Mouse (Mus musculus) cerebellum, postnatal 10 days (tissue): ENCODE data around the gene Hist1h2ag.

Experiments used
- DNase-seq, 2 experiments: peaks; one replicate each; pipeline ENCODE4 v3.0.0; 2021; ENCODE audit warnings: mixed read lengths in 2 of 2

Hist1h2ag gene

DNA sequence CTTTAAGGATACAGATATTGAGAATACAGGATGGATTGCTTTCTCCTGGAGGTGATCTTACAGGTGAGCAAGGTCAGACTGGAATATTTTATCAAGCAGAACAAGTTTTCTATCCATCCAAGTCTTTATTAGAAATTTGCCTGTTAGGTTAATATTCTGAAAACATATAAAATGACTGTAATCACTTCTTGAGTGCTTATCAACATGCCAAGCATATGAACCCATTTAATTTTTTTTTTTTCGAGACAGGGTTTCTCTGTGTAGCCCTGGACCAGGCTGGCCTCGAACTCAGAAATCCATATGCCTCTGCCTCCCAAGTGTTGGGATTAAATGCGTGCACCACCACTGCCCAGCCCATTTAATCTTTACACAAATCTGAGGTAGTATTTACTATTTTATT is 5.8 kb downstream of the Hist1h2ag start:
- DNase-seq: no peak

DNA sequence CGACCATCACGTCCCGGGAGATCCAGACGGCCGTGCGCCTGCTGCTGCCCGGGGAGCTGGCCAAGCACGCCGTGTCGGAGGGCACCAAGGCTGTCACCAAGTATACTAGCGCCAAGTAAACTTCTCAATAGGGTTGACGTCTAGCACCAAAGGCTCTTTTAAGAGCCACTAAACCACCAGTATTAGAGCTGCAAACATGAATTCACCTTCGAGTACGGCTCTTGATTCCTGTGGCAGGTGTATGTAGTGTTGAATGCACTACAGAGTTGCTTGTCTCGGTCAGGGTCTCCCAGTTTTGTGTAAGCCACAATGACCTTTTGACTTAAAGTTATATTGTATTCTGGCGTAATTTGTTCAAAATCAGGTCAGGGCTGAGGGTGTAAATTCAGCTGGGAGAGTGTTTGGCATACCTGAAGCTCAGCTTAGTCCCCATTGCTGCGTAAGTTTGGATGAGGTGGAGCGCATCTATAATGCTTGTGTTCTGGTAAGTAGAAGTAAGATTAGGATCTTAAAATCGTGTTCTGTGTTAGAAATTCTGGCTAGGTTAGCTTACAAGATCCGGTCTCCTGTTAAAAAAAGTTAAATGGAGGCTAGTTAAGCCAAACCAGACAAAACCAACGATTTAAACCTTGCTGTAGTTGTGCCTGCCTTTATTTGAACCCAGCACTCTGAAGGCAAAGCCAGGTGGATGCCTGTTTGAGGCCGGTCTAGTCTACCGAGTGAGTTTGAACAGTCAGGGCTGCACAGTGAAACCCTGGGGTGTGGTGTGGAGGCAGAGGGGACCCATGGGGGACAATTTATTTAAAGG is 6.4 kb downstream of the Hist1h2ag start:
- DNase-seq: no peak

DNA sequence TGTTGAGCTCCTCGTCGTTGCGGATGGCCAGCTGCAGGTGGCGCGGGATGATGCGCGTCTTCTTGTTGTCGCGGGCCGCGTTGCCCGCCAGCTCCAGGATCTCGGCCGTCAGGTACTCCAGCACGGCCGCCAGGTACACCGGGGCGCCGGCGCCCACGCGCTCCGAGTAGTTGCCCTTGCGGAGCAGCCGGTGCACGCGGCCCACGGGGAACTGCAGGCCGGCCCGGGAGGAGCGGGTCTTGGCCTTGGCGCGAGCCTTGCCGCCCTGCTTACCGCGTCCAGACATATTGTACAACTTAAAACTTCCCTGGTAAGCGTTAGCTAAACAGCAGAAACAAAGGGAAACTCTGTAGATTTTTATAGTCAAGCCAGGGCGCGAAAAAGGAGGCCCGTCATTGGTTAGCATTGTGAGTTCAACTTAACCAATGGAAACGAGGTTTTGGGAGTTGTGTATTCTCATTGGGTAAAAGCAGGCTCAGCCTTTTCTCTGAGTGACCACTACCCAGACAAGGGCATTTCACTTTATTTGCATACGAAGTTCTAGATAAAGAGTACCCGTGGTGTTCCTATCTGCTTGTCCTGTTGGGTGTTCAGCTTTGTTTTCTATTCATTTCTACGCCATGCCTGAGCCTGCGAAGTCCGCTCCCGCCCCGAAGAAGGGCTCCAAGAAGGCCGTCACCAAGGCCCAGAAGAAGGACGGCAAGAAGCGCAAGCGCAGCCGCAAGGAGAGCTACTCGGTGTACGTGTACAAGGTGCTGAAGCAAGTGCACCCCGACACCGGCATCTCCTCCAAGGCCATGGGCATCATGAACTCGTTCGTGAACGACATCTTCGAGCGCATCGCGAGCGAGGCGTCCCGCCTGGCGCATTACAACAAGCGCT is 7.2 kb downstream of the Hist1h2ag start, which contains the start of the genes Hist1h2ah and Hist1h2bk:
Gene Hist1h2ah (minus strand): TSS at position 302 of the 882 bp plus-strand sequence.
Gene Hist1h2bk (plus strand): TSS at position 604 of the 882 bp plus-strand sequence.
- DNase-seq: peak; percentile 85 to 89

GRCm38 (mm10) chr13:22034443-22035266 is 8.1 kb downstream of the Hist1h2ag start:
- DNase-seq: no peak

DNA sequence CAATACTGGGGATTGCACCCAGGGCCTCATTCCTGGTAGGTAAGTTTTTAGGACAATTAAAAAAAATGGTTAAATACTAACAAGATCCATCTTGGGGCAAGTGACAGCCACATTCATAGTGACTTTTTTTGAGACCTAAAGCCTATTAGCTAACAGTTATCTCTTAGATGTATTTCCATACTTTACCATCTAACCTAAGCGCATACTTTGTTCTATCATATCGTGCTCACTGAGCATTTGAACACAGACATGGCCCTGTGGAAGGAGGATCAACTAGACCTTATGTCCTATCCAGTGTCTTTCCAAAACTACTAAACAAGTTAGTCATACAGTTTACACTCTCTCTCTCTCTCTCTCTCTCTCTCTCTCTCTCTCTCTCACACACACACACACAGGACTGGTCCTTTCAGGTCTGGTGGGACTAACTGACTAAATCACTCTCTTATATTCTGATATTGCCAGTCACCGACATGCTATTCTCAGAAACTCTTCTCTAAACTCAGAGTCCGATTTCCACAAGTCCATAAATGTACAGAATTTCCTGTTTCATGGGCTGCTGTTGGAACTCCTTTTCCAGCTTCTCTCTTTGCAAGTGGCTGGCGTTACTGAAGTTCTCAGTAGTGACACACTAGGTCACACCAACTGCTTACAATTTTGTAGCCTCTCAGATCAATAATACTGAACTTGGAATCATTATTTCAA is 8.9 kb downstream of the Hist1h2ag start:
- no peak for DNase-seq

DNA sequence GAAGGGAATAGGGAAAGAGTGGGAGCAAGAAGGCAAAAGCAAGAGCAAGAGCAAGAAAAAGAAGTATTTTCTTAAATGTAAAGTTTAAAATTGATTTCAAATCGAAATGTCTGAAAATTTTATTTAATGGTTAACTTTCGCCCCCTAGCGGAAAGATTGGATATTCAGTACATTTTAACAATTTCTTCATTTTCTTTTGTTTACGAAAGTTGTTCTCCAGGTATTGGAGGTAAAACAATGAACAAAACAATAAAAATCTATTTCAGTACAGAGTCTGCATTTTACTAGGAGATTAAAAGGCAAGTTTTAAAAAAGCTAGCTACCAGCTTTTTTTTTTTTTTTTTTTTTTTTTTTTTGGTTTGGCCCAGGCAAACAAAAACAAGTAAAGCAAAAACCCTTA is 12.3 kb downstream of the Hist1h2ag start:
- peak in 1 of 2 experiments; percentile 72 for DNase-seq

DNA sequence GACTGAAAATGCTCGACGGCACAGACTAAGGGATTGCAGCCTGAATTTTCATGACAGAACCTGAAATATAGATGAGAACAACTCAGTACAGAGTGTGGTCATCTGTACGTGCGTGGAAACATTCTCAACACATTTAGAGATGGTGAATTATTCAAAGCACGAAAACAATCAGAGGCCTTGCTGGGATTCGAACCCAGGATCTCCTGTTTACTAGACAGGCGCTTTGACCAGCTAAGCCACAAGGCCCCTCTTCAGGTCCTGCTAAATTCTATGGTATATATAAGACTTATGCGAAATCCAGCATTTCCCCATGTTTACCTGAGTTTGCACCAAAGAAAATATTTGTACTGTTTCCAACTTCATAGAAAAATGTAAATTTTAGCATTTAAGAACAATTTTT is 12.8 kb downstream of the Hist1h2ag start:
- peak in 1 of 2 experiments; percentile 41 for DNase-seq

DNA sequence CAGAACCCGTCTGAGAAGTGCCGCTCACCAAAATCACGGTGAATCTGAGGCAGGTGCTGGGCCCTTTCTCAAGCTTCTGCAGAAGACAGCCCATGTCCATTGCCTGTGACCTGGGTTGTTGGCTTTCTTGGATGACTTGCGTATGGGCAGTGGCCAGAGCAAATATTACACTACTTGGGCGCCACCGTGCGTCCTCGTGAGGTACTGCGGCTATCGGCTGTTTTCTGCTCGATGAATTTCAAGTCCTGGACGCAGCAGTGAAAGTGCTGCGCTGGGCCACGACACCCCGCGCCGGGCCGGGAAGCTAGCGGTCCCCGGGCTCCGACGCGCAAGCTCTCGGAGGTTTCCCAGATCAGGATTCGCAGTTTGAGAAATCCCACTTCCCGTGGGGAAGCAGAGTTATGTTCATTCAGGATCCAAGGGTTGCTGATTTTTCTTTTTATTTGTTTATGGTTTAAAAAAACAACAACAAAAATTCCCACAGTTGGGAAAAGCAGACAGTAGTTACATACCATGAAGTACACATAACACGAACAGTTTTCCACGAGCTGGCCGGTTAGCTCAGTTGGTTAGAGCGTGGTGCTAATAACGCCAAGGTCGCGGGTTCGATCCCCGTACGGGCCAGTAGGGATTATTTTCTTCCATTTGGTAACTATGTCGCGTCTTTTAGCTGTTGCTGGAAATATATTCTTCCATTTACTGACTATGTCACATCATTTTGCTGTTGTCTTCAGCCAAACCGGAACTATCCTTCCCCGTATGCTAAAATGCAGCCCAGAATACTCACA is 13.9 kb downstream of the Hist1h2ag start:
- peak; percentile 97 to 98 for DNase-seq

GRCm38 (mm10) chr13:22026058-22027031 is 16.4 kb downstream of the Hist1h2ag start:
- DNase-seq: peak; percentile 92 to 94

DNA sequence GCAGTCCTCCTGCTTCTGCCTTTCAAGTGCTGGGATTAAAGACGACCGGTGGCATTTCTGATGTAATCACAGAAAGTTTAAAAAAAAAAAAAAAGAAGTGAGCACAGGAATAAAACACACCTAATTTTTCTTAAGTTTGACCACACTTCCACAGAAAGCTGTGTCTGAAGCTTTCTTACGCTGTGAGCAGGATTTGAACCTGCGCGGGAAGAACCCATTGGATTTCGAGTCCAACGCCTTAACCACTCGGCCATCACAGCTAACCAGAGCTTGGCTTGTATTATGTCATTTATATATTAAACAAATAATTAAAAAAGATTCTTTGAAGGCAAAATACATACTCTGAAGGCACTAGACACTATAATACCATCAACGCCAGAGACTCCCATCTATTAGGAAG is 20.5 kb downstream of the Hist1h2ag start:
- peak; percentile 85 for DNase-seq

GRCm38 (mm10) chr13:22021581-22021980 is 21.2 kb downstream of the Hist1h2ag start:
- no peak for DNase-seq

DNA sequence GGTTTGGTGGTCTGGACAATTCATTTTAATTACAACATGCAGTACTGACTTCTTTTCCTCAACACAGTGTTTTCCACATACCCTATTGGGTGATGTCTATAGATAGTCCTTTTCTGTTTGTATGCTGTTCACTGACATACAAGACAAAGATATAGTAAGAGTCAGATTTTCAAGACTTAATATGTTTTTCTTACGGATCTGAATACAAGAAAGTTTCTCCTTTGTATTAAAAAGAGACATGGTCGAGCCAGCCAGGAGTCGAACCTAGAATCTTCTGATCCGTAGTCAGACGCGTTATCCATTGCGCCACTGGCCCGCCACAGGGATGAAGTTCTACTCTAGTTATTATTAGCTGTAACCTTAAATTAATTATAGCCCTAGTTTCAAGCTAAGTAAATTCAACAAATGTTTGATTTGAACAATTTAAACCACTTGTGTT is 21.8 kb downstream of the Hist1h2ag start:
- DNase-seq: peak; percentile 74 to 79

DNA sequence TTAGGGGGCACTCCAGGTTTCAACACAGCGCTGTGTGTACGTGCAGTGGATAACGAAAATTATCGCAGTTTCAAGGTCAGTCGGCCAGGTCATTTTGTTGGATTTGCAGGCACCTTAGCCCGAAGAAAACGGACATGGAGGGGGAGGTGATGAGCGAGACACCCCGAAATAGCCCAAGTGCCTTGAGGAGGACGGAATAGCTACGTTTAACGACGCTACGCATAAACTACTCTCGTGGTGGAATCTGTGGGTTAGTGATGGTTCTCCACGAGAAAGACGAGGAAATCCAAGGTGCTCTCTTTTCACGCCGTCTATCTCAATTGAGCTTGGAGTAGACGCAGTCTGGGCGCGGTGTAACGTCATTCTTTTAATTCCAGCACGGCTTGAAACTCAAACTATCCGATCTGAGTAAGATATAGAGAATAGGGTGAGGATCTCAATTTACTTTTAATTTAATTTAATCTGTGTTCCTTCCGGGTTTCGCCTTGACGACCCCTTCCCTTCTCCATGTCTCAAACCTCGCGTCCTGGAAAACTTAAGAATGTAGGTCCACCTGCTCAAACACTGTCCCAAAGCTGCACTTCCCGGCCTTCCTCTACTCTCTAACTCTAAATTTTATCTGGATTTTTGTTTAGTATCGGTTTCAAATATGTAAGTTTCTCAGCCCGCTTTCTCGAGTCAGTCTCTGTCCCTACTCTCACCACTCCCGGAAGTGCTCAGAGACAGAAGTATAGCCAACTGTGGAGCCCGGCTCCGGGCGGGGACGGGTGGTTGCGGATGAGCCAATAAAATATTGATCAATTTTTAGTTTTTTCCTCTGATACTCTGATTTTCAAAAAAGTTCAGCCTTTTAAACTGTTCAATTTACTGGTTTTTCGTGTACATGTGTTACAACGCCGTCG is 22.6 kb downstream of the Hist1h2ag start:
- peak in 1 of 2 experiments; percentile 33 for DNase-seq

GRCm38 (mm10) chr13:22015479-22016450 is 27.0 kb downstream of the Hist1h2ag start:
- DNase-seq: peak; percentile 78

DNA sequence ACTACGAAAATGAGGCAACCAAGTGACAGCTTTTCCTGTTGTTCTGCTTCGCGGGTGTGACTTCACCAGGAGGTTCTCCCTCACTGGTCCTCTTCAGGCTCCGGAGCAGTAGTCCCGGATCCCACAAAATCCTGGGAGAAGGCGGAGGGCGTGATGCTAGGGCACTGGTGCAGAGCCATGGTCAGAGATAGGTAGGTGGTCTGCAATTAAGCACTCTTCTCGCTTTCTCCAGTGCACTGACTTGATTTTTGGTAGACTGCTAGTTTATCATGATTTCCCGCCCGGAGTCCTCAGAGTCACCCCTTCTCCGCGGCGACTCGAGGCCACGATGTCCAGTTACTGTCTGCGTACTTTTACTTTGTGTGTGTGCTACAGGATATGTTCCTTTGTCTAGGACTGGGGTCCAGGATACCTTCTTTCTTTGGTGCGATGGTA is 28.3 kb downstream of the Hist1h2ag start:
- peak; percentile 37 to 53 for DNase-seq

DNA sequence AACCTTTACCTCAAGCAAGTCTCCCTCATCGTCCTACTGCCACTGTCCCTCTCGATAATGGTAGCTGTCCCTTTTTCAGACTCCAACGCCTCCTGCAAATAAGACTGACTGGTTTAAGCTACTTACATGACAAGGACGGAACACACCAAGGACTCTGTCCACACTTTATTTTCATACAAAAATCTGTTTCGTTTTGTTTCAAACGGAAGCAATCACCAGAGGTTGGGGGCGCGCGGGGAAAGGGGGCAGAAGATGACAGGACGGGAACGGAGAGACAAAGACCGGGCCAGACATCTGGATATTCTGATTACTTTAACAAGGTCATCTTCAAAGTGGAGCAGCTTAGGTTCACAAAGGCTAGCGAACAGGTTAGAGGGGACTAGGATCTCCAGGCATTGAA is 29.0 kb downstream of the Hist1h2ag start:
- DNase-seq: peak in 1 of 2 experiments; percentile 47

DNA sequence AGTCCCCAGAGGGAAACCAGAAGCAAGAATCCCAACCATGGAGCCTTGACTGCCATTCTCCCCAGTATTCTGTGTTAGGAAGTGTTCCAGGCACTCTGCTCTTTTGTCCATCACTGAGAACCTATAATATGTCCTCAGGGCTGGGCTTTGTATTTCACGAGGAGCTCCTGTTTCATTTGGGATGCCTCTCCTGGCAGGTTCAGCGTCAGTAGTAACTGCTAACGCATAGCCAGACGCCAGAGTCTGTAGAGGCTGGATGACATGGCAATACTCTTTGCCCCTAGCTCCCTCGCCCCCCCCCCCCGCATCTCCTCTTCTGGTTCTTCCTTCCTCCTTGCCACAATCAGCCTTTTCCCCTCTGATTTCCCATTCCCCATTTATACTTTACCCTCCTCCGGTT is 33.1 kb downstream of the Hist1h2ag start, which contains the start of gene Prss16:
Gene Prss16 (minus strand): TSS at position 101 of the 400 bp plus-strand sequence.
- DNase-seq: no peak
